Mouse (Mus musculus) erythroblast, embryonic 14.5 days (primary cell): ENCODE results near the gene Nupl1.

ENCODE experiments used
- GATA1 ChIP-seq: IDR thresholded peaks from 2 replicates; pipeline ENCODE4 v1.6.1; 2012; ENCODE audit warnings: low read length, inconsistent platforms, mixed read lengths
- TAL1 ChIP-seq: IDR thresholded peaks from 3 replicates; pipeline ENCODE4 v1.6.1; 2012; ENCODE audit warnings: low read length, inconsistent platforms, mixed read lengths

- TF ChIP-seq TAL1 (no peak), GATA1 (no peak)
These were observed 74.2 kb downstream of the Nupl1 start for GRCm38 (mm10) chr14:60176891-60177613.
